Mouse (Mus musculus) limb, embryonic 14.5 days (tissue): Measurements from ENCODE around the gene Tmed9. TPM values are rescaled to one million over a fixed set of nuclear protein-coding genes. Genes with fewer than 3 reads are reported as not detected.
A peak's percentile ranks its signal among the peaks of the same experiment; 100 is the strongest.
"Not testable (repeated sequence)": the region's sequence is repeated elsewhere in the genome, so short reads cannot be mapped to it uniquely, and the experiment has no call there.

Experiments
- ATAC-seq: fragments of 200-750 bp; cut with Nextera tagmentation; 2 replicates; pipeline ENCODE4 v1.8.0; 2017; ENCODE audit warnings: low read depth, moderate number of reproducible peaks, moderate TSS enrichment; ENCODE audit not compliant: low FRiP score
- DNase-seq: peaks from one replicate; pipeline ENCODE4 v3.0.0-alpha.2; 2015; ENCODE audit warnings: low spot score
- H3K27ac ChIP-seq: fragments of 300-500 bp; sonication (generic); replicated peaks from 2 replicates; pipeline ENCODE4 v1.5.1; 2014; ENCODE audit warnings: low read depth, mild to moderate bottlenecking, low read length, moderate library complexity, mixed read lengths
- H3K27me3 ChIP-seq: fragments of 300-500 bp; sonication (generic); 2 replicates; pipeline ENCODE4 v1.6.1; 2014; ENCODE audit warnings: low read length, mixed read lengths; ENCODE audit not compliant: control insufficient read depth, insufficient read depth
- H3K36me3 ChIP-seq: fragments of 300-500 bp; sonication (generic); 2 replicates; pipeline ENCODE4 v1.6.1; 2014; ENCODE audit warnings: mild to moderate bottlenecking, low read length, moderate library complexity, mixed read lengths; ENCODE audit not compliant: control insufficient read depth, insufficient read depth
- H3K4me1 ChIP-seq: fragments of 300-500 bp; sonication (generic); 2 replicates; pipeline ENCODE4 v1.6.1; 2014; ENCODE audit warnings: antibody characterized with exemption, low read length, mixed read lengths; ENCODE audit not compliant: control insufficient read depth, insufficient read depth
- H3K4me2 ChIP-seq: fragments of 300-500 bp; sonication (generic); replicated peaks from 2 replicates; pipeline ENCODE4 v1.6.1; 2014; ENCODE audit warnings: low read depth, mild to moderate bottlenecking, low read length, moderate library complexity; ENCODE audit not compliant: severe bottlenecking
- H3K4me3 ChIP-seq: fragments of 300-500 bp; sonication (generic); replicated peaks from 2 replicates; pipeline ENCODE4 v1.5.1; 2014; ENCODE audit warnings: low read length
- H3K9ac ChIP-seq: fragments of 300-500 bp; sonication (generic); 2 replicates; pipeline ENCODE4 v1.6.1; 2014; ENCODE audit warnings: mild to moderate bottlenecking, low read depth, low read length, moderate library complexity; ENCODE audit not compliant: severe bottlenecking
- H3K9me3 ChIP-seq: fragments of 300-500 bp; sonication (generic); 2 replicates; pipeline ENCODE4 v1.6.1; 2016; ENCODE audit warnings: low read length; ENCODE audit not compliant: control insufficient read depth
- POLR2A ChIP-seq: fragments of 200-500 bp; IDR thresholded peaks from 2 replicates; pipeline ENCODE4 v1.8.0; 2012; ENCODE audit warnings: inconsistent platforms, mild to moderate bottlenecking, moderate library complexity, borderline replicate concordance; ENCODE audit not compliant: insufficient read depth, insufficient read length; ENCODE audit errors: extremely low read depth
- WGBS: fragments of 180-500 bp; shearing (Covaris S2); extraction: QIAGEN DNeasy Blood & Tissue Kit; methylation state at CpG from one replicate; pipeline ENCODE4 v1.1.7; 2014; 5-methylcytosine and 5-hydroxymethylcytosine counted together
- polyA plus RNA-seq, 2 experiments: library from polyadenylated mRNA; depleted of rRNA in 1 of 2; stranded (reverse) in 1 of 2; unstranded in 1 of 2; fragments of >200 nt; fragmentation: Nextera tagmentation in 1 of 2; extraction: Ambion mirVana in 1 of 2; gene quantifications; 2 replicates each; pipeline versions ENCODE4 v1.2.1 to v1.2.3; 2012 to 2014

The Tmed9 gene
- polyA plus RNA-seq, 2 experiments, result 78.6 to 228 TPM

DNA sequence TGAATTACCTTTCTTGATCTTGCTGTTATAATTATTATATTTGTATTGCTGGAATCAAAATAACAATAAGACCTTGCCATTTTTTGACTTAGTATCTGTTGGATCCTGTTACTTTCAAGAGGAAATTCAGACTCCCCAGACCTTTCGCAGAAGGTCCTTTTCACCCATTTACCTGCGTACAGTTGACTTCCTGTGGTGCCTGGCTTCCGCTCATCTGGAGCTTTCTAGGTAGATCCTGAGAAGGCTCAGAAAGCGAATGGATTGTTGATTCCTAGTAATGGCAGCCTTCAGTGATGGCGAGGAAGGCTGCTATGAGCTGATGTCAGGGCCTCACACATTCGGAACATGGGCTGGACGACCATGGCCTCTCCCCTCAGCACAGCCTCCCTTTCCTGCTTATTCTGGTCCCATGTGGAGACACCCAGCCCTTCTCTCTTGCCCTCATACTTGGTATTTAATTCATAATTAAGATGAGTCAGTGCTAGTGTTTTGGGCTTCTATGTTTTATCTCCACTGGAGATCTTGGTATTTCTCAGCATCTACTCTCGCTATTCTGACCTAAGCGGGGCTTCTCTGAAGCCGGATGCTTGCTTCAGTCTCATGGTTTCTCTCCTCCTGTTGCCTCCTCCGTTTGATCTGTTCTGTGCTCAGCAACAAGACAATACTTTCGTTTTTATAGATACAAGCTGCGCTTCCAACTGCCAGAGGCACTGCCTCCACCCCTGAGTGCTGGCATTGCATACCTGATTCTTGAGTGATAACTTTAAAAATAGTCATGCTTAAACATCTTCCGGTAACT is 62.9 kb downstream of the Tmed9 start:
- ATAC-seq, result no peak
- Histone ChIP-seq H3K9ac (no peak overlapping the region), H3K4me1 (no peaks in the 10 kb centered on the region), H3K27ac (no peak overlapping the region), H3K9me3 (no peaks in the 10 kb centered on the region), H3K36me3 (peaks cover 56% of the 10 kb centered on the region), H3K4me3 (no peak overlapping the region), H3K4me2 (no peak overlapping the region), H3K27me3 (no peaks in the 10 kb centered on the region)
- 91% methylated on average over 14 of the region's 14 CpGs for WGBS
- TF ChIP-seq POLR2A, result no peak
- no peak for DNase-seq

DNA sequence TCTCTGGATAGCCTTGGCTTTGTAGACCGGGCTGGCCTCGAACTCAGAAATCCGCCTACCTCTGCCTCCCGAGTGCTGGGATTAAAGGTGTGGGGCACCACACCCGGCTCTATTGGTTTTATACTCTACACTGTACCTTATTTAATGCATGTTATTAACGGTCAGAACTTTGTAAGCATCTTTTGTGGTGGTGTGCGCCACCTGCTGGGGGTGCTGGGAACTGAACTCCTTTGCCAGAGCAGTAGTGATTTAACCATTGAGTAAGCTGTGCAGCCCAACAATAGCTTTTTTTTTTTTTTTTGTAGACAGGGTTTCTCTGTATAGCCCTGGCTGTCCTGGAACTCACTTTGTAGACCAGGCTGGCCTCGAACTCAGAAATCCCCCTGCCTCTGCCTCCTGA is 66.9 kb downstream of the Tmed9 start:
- not testable (repeated sequence) for ATAC-seq, H3K4me1 ChIP-seq, H3K27me3 ChIP-seq, H3K9ac ChIP-seq, H3K9me3 ChIP-seq, H3K27ac ChIP-seq, H3K4me3 ChIP-seq, H3K4me2 ChIP-seq
- 44% methylated on average over 7 of the region's 8 CpGs for WGBS
- peak; percentile 72 for DNase-seq
- peaks cover 58% of the 10 kb centered on the region for H3K36me3 ChIP-seq

DNA sequence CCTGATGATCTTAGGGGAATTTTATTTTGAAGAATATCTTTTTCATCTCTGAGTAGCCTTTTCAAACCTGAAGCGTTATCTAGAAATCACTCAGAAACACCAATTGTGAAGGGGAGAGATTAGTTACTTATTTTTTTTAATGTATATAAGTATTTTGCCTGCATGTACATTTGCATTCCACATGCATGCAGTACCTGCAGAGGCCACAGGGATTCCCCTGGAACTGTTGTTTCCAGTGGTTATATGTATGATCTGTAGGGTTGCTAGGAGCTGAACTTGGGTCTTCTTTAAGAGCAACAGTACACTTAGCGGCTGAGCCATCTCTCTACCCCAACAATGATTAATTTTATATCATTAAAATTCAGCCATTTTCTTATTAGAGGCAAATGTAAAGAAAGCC is 71.0 kb downstream of the Tmed9 start:
- Histone ChIP-seq H3K36me3 (peaks cover 76% of the 10 kb centered on the region), H3K4me1 (no peaks in the 10 kb centered on the region), H3K27me3 (no peaks in the 10 kb centered on the region), H3K9me3 (no peaks in the 10 kb centered on the region), H3K4me3 (no peak overlapping the region), H3K9ac (no peak overlapping the region), H3K27ac (no peak overlapping the region), H3K4me2 (no peak overlapping the region)
- ATAC-seq, result no peak; the same call in 1 of the 2 replicates
- WGBS, result 91% methylated on average over 2 of the region's 2 CpGs
- no peak for TF ChIP-seq POLR2A
- DNase-seq, result peak; percentile 36

Other genes starting within 250 kb of the Tmed9 start
- 59.8 and 67.0 TPM in 2 replicates for gene Mxd3, start 243.9 kb upstream of the Tmed9 start, polyA plus RNA-seq (2012; rRNA removed)
- gene Mxd3, start 243.9 kb upstream of the Tmed9 start, polyA plus RNA-seq (2014; fragmentation: Nextera tagmentation; extraction: Ambion mirVana), result 41.4 and 44.1 TPM in 2 replicates
- gene Lman2, start 210.9 kb upstream of the Tmed9 start, polyA plus RNA-seq (2012; rRNA removed), result 84.4 and 101 TPM in 2 replicates
- gene Lman2, start 210.9 kb upstream of the Tmed9 start, polyA plus RNA-seq (2014; fragmentation: Nextera tagmentation; extraction: Ambion mirVana), result 92.9 and 101 TPM in 2 replicates
- gene Rgs14, start 204.0 kb upstream of the Tmed9 start, polyA plus RNA-seq (2012; rRNA removed), result 1.8 and 1.9 TPM in 2 replicates
- gene Rgs14, start 204.0 kb upstream of the Tmed9 start, polyA plus RNA-seq (2014; fragmentation: Nextera tagmentation; extraction: Ambion mirVana), result 1.3 and 2.4 TPM in 2 replicates
- not detected in 2 replicates for gene Slc34a1, start 175.5 kb upstream of the Tmed9 start, polyA plus RNA-seq (2012; rRNA removed)
- not detected in 2 replicates for gene Slc34a1, start 175.5 kb upstream of the Tmed9 start, polyA plus RNA-seq (2014; fragmentation: Nextera tagmentation; extraction: Ambion mirVana)
- gene Pfn3, start 158.5 kb upstream of the Tmed9 start, polyA plus RNA-seq (2012; rRNA removed), result 0.52 TPM in 1 of 2 replicates, not detected in the other
- not detected in 2 replicates for gene Pfn3, start 158.5 kb upstream of the Tmed9 start, polyA plus RNA-seq (2014; fragmentation: Nextera tagmentation; extraction: Ambion mirVana)
- gene F12, start 146.9 kb upstream of the Tmed9 start, polyA plus RNA-seq (2012; rRNA removed), result 0.09 and 0.11 TPM in 2 replicates
- not detected in 2 replicates for gene F12, start 146.9 kb upstream of the Tmed9 start, polyA plus RNA-seq (2014; fragmentation: Nextera tagmentation; extraction: Ambion mirVana)
- 81.4 and 92.8 TPM in 2 replicates for gene Grk6, start 128.7 kb upstream of the Tmed9 start, polyA plus RNA-seq (2012; rRNA removed)
- 51.7 and 57.5 TPM in 2 replicates for gene Grk6, start 128.7 kb upstream of the Tmed9 start, polyA plus RNA-seq (2014; fragmentation: Nextera tagmentation; extraction: Ambion mirVana)
- 18.6 and 28.4 TPM in 2 replicates for gene Prr7, start 109.5 kb upstream of the Tmed9 start, polyA plus RNA-seq (2012; rRNA removed)
- gene Prr7, start 109.5 kb upstream of the Tmed9 start, polyA plus RNA-seq (2014; fragmentation: Nextera tagmentation; extraction: Ambion mirVana), result 1.4 and 2.3 TPM in 2 replicates
- 266 and 303 TPM in 2 replicates for gene Dbn1, start 85.6 kb upstream of the Tmed9 start, polyA plus RNA-seq (2012; rRNA removed)
- gene Dbn1, start 85.6 kb upstream of the Tmed9 start, polyA plus RNA-seq (2014; fragmentation: Nextera tagmentation; extraction: Ambion mirVana), result 153 and 178 TPM in 2 replicates
- gene Pdlim7, start 60.1 kb upstream of the Tmed9 start, polyA plus RNA-seq (2012; rRNA removed), result 137 and 192 TPM in 2 replicates
- gene Pdlim7, start 60.1 kb upstream of the Tmed9 start, polyA plus RNA-seq (2014; fragmentation: Nextera tagmentation; extraction: Ambion mirVana), result 148 and 162 TPM in 2 replicates
- 9.1 and 9.8 TPM in 2 replicates for gene Dok3, start 44.4 kb upstream of the Tmed9 start, polyA plus RNA-seq (2012; rRNA removed)
- gene Dok3, start 44.4 kb upstream of the Tmed9 start, polyA plus RNA-seq (2014; fragmentation: Nextera tagmentation; extraction: Ambion mirVana), result 2.4 and 4.4 TPM in 2 replicates
- gene Ddx41, start 37.1 kb upstream of the Tmed9 start, polyA plus RNA-seq (2012; rRNA removed), result 89.3 and 92.6 TPM in 2 replicates
- gene Ddx41, start 37.1 kb upstream of the Tmed9 start, polyA plus RNA-seq (2014; fragmentation: Nextera tagmentation; extraction: Ambion mirVana), result 59.9 and 61.6 TPM in 2 replicates
- gene Fam193b, start 2.6 kb upstream of the Tmed9 start, polyA plus RNA-seq (2012; rRNA removed), result 140 and 159 TPM in 2 replicates
- 35.9 and 40.7 TPM in 2 replicates for gene Fam193b, start 2.6 kb upstream of the Tmed9 start, polyA plus RNA-seq (2014; fragmentation: Nextera tagmentation; extraction: Ambion mirVana)
- gene B4galt7, start 26.2 kb downstream of the Tmed9 start, polyA plus RNA-seq (2012; rRNA removed), result 39.3 and 53.0 TPM in 2 replicates
- gene B4galt7, start 26.2 kb downstream of the Tmed9 start, polyA plus RNA-seq (2014; fragmentation: Nextera tagmentation; extraction: Ambion mirVana), result 10.1 and 12.5 TPM in 2 replicates
- gene Caml, start 49.3 kb downstream of the Tmed9 start, polyA plus RNA-seq (2012; rRNA removed), result 55.3 and 60.7 TPM in 2 replicates
- 59.4 and 60.4 TPM in 2 replicates for gene Caml, start 49.3 kb downstream of the Tmed9 start, polyA plus RNA-seq (2014; fragmentation: Nextera tagmentation; extraction: Ambion mirVana)
- 36.5 and 48.7 TPM in 2 replicates for gene Ddx46, start 61.3 kb downstream of the Tmed9 start, polyA plus RNA-seq (2012; rRNA removed)
- 33.0 and 36.0 TPM in 2 replicates for gene Ddx46, start 61.3 kb downstream of the Tmed9 start, polyA plus RNA-seq (2014; fragmentation: Nextera tagmentation; extraction: Ambion mirVana)
- gene B230219D22Rik, start 119.4 kb downstream of the Tmed9 start, polyA plus RNA-seq (2012; rRNA removed), result 75.9 and 87.5 TPM in 2 replicates
- 60.7 and 67.8 TPM in 2 replicates for gene B230219D22Rik, start 119.4 kb downstream of the Tmed9 start, polyA plus RNA-seq (2014; fragmentation: Nextera tagmentation; extraction: Ambion mirVana)
- gene Txndc15, start 140.9 kb downstream of the Tmed9 start, polyA plus RNA-seq (2012; rRNA removed), result 61.8 and 64.4 TPM in 2 replicates
- gene Txndc15, start 140.9 kb downstream of the Tmed9 start, polyA plus RNA-seq (2014; fragmentation: Nextera tagmentation; extraction: Ambion mirVana), result 104 and 109 TPM in 2 replicates
- gene Pcbd2, start 153.6 kb downstream of the Tmed9 start, polyA plus RNA-seq (2012; rRNA removed), result 24.3 and 41.7 TPM in 2 replicates
- 40.9 and 46.2 TPM in 2 replicates for gene Pcbd2, start 153.6 kb downstream of the Tmed9 start, polyA plus RNA-seq (2014; fragmentation: Nextera tagmentation; extraction: Ambion mirVana)
- 0.18 TPM in 2 replicates for gene Catsper3, start 210.8 kb downstream of the Tmed9 start, polyA plus RNA-seq (2012; rRNA removed)
- gene Catsper3, start 210.8 kb downstream of the Tmed9 start, polyA plus RNA-seq (2014; fragmentation: Nextera tagmentation; extraction: Ambion mirVana), result 0.15 TPM in 1 of 2 replicates, not detected in the other